Mouse (Mus musculus) left cerebral cortex, adult 11 months (tissue): ENCODE measurements around the gene Mrpl42.
"Not testable (repeated sequence)": the region's sequence is repeated elsewhere in the genome, so short reads cannot be mapped to it uniquely, and the experiment has no call there.

Experiments used
- DNase-seq: peaks from one replicate; pipeline ENCODE4 v3.0.0; 2022; ENCODE audit warnings: low spot score

Gene Mrpl42

DNA sequence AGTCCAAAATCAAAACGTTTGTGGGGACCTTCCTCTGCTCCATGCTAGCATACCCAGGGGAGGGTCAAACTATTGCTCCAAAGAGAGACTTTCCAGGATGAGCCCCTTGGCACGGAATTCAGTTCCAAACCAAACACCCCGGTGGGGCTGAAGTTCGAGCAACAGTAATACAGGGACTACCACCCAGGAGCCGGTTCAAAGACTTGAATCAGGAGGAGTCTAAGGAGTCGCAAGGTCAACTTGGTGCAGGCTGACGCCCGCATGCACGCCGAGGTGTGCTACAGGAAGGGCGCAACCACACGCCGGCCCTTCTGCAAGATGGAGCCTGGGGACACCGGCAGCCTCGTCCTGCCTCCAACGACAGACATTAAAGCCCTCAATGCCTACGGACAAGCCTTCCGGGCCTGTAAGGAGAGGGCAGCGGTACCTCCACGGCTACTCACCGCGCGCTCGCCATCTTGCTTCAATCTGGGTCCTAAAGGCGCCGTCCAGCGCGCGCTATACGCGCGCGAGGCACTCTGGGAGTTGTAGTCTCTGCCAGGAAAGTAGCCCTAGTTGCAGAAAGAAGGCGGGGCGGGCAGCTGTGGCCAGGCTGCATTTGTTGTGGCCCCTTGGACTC, at the start of gene Mrpl42:
Gene Mrpl42, minus strand, starts transcription at position 478 of the 619 bp plus-strand sequence.
- DNase-seq, result peak; percentile 74

DNA sequence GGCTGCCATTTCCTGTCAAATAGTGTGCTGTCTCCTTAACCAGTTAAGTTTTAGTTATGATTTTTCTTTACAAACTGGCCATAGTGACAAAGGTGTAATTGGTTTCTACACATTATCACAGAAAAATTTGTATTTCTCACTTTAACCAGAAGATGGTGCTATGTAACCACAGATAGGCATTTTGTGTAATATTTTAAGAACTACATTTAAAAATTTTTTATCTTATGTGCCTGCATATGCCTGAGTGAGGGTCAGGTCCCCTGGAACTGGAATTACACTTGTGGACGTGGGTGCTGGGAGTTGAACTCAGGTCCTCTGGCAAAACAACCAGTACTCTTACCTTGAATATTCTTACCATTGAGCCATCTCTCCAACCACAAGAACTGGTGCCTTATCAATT, 48.8 kb upstream of the Mrpl42 start:
- no peak for DNase-seq

DNA sequence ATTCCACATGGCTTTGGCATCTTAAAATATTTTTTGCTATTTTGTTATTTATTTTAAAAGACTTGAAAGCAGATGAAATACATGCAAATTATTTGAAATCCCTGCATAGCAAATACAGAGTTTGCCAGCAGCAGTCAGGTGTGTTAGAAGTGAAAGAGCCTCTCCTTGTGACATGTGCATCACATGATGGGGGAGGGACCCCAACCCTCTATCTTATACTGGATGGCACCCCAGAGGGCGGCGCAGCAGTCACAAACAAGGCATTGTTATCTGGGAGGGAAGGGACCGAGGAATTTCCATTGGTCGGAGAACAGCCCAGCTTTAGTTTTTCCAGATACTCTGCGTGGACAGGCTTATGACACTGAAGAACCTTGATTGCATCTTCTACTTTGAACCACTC, 47.3 kb upstream of the Mrpl42 start:
- not testable (repeated sequence) for DNase-seq

DNA sequence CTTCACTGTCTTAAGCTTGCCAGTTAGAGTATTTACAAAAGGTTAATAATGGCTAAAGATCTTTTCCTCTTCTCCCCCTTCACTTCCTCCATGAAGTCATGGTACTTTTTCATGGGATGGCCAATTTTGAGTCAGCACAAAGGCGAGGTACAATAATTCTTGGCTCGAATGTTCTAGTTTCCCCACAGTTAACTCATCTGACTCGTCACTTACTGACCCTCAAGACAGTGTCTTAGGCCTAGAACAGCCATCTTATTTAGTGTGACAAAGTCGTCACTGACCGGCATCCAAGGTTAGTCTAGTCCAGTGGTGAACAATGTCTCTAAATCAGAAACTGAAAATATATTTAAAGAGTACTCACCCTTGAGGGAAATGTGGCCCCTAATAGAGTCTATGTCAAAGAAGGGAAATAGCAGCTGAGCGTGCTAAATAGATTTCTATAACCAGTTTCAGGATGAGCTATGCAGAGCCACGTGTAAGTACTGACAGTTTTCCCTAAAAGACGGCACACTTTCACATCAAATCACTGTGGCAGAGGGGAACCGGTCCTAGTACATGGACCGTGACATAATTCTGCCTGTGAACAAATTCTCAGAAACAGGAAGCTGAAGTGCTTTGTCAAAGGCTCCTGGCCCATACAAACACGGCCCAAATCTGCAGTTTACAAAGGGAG, 46.5 kb upstream of the Mrpl42 start:
- DNase-seq, result no peak

DNA sequence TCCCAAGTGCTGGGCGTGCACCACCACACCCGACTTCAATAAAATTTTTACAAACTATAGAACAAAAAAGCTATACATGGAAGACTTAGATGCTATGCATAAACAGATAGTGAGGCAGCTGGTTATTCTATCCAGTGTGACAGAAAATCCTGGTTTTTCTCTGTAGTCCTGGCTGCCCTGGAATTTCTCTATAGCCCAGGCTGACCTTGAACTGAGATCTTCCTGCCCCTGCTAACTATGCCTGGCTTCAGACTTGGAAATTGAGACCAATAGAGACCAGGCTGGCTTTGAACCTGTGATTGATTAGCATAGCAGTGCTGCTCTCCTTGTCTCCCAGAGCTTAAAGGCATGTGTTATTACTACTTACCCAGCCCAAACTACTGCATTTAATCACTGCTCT, 44.4 kb upstream of the Mrpl42 start:
- no peak for DNase-seq

DNA sequence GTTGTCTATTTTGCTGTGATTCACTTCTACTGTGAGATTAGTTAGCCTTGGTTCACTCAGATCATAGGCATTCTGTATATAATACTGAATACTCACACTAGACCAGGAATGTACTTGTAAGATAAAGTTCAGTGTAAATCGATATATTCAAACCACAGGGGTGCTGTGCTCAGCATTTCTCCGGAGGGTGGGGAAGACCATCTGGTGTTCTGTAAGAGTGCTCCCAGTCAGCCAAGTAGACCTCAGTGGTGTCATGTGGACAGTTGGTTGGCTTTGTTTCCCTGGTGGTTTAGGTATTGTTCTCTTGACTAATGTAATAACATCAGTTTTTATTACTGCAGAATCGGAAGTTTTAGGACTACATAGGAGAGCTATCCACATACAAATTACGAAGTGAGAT, 43.3 kb upstream of the Mrpl42 start:
- DNase-seq, result no peak

DNA sequence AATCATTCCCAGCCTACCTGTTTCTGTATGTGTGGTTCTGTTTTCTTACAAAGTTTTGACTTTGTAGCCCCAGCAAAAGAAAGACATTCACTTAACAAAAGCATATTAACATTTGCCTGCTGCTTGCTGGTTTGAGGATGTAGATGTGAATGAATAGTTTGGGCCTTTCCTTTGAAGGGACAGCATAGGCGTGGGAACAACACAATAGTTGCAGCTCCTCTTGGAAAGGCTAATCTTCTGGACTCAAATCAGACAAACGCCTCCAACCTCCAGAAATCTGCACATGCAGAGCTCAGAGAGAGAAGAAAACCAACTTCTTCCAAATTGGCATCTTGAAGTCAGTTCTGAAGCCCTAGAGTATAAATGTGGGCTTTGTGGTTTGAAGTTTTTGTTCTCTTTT, 42.9 kb upstream of the Mrpl42 start:
- DNase-seq, result no peak

DNA sequence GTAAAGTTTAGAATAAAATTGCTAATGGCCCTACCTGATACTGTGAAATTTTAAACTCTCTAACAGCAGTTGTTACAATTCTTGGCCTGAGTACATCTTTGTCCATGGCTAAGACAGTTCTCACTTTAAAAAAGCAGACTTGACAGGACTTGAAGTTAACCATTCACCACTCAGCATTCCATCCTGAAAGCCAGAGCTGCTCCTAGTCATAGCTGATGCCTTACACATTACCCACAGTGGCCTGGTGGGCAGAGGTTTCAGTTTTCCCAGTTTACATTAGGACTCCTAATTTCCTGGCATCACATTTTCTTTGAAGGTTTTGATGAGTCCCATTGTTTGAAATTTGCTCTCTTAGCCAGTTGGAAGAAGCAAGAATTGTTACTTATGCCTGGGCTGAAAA, 42.3 kb upstream of the Mrpl42 start:
- DNase-seq, result no peak

DNA sequence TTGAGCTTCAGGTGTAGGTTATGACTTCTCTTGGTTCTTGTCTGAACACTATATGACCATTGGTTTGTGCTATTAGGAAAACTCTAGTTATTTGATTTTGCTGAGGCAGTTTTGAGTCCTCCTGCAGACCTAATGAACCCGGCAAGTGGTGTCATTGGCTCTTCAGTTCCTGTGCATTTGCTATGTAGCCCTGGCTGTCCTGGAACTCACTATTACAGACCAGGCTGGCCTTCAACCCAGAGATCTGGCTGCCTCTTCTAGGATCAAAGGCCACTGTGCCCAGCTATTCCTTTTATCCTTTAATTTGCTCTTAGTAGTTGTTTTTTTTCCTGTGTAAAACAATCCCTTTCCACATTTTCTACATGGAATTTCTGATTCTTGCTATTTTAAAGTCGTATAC, 41.6 kb upstream of the Mrpl42 start:
- no peak for DNase-seq

DNA sequence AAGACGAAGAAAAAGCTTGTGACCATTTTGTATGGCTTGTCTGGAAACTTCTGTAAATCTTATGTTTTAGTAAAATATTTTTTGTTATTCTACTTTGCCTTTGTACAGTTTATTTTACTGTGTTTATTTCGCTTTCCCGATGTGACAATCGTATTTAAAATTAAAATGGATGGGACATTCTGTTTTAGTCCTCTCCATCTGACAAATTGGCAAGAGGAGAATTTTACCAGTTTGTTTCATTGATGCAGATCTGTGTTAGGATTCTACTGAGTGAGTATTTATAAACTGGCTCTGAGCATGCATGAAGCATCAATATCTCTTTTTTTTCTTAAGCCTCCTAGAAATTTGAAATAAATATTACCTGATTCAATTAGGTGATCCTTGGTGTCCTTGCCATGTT, 41.2 kb upstream of the Mrpl42 start:
- DNase-seq, result no peak

DNA sequence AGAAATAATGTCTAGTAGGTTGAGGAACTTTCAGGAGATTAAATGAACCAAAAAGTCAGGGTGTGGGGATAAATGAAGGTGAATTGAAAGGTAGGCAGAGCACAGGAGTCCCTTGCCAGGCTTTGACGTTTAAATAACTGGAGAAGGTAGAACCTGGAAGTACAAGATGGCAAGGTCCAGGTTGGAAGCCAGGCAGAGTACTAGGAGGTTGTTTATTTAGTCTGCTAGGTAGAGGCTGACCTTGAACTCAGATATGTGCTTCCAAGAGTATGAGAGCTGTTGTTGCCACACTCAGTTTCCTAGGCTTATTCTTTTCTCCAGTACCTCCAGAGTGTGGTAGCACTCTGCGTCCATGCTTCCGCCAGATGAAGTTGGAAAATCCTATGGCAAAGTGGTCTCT, 38.1 kb upstream of the Mrpl42 start:
- no peak for DNase-seq

DNA sequence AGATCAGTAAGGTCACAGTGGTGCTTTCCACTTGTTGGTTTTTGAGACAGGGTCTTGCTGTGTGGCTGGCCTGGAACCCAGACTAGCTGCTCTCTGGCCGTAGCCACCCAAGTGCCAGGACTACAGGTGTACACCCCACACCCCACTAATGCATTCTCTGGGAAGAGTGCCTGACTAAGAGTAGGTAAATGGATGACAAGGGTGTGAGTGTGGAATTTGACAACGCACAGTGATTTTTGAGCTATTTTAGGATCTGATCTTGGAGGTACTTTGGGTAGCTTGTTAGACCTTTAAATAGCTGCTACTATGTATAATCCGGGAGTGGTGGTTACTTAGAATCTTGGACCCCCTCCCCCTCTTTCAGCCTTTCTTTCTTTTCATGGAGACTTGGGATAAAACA, 37.5 kb upstream of the Mrpl42 start:
- no peak for DNase-seq

DNA sequence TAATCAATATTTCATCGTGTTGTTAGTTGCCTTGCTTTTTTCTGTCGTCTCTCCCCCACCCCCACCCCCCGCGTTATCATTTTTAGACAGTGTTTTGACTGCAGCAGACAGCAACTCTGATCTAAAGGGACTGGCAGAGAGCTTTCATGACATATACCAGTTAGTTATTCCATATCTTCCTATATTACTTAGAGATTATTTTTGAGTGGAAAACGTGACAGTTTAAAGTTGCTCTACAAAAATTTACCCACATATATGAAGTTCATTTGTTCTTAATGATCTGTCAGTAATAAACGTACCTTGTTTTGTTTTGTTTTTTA, 34.4 kb upstream of the Mrpl42 start:
- no peak for DNase-seq

DNA sequence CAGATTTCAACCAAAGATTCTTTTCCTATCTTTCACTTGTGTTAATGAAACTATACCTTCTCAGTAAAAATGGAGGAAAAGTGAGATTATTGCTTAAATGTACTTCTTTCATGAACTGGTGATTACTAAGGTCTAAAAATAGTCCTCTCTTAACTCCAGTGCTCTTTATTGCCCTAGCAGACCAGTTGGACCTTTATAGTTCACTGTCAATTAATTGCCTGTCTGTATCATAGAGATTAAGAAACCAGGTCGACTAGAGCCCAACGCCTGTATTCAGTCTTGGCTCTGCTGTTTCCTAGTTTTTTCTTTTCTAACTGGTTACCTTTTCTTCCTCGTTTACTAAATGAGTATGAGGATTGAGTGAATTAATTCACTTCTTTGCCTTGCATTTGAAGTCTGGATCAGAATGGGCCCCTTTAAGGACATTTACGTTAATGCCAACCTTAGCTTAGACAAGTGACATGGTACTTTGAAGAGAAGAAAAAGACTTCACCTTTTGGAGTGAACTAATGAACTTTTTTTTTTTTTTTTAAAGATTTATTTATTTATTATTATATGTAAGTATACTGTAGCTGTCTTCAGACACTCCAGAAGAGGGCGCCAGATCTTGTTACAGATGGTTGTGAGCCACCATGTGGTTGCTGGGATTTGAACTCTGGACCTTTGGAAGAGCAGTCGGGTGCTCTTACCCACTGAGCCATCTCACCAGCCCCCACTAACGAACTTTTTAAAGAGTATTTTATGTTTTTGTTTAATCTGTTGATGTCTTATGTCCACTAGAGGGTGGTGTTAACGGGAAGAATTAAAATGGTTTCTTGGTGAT, 33.9 kb upstream of the Mrpl42 start:
- DNase-seq, result no peak

DNA sequence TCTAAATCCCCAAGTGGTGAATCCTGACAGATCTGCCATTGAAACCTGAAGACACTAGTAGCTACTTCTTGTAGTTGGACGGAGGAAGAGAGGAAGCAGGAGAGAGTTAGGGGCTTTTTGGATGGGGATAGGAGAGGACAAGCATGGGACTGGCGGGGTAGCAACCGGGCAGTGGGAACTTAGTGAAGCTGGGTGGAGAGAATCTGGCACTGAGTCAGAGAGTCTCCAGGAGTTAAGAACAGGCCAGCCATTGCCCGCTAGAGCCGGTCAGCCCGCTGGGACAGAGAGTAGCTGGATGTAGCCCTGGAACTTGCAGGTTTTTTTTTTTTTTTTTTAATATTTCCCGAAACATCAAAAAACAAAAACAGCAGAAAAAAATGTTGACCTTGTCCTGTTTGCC, 31.6 kb upstream of the Mrpl42 start:
- no peak for DNase-seq

DNA sequence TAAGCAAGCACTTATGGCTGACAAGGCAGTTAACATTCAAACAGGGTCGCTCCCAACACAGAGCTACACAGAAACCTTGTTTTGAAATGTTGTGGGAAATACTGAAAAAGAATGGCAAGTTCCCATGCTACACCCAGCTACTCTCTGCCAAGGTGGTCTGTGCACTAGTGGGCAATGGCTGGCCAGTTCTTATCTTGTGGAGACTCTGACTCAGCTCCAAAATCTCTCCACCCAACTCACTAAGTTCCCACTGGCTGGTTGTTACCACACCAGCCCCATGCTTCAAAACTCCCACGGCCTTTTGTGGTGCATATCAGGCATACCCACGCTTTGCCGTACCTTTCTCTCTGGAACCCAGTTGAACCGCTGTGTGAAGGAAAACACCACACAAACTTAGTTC, 31.2 kb upstream of the Mrpl42 start:
- no peak for DNase-seq

DNA sequence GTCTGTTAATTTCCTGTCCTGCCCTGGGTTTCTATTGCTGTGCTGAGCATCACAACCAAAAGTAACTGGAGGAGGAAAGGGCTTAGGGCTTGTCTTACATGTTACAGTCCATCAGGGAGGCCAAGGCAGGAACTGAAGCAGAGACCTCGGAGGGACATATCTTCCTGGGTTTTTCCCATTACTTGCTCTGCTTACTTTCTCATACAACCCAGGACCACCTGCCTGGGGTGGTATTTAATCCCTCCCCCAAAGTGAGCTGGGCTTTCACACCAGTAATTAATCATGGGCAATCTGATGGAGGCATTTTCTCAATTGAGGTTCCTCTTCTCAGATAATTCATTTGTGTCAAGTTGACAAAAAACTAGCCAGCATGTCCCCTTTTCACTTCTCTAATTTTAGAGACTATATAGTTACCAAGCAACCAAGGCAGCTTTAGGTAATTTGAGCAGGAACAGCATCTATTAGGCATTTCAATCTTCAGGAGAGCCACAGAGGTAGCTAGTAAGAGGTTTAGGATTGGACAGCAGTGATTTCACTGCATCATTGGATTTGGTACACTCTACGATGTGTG, 28.9 kb upstream of the Mrpl42 start:
- no peak for DNase-seq

DNA sequence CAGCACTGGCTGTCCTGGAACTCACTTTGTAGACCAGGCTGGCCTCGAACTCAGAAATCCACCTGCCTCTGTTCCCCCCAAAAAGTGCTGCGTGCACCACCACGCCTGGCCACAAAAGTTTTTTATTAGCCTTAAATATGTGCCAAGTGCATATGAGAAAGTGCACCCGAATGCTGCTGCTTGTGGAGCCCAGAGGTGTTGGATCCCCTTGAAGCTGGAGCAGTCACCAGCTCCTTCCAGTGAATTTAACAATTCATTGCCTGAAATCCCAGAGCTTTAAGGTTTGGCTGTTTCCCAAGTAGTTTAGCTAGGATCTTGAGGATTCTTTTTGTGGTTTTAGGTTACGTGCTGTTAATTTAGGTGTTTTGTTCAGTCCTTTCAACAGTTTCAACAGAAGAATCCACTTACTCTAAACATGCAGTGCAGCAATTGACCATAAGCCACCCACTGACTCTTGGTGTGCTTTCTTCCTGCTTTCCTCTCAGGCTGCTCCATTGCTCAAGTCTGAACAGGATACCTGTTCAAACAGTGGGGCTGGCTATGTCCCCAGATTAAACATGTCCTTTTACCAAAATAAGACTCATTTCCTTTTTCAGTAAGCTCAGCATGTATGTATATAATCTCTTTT, 24.9 kb upstream of the Mrpl42 start:
- no peak for DNase-seq

DNA sequence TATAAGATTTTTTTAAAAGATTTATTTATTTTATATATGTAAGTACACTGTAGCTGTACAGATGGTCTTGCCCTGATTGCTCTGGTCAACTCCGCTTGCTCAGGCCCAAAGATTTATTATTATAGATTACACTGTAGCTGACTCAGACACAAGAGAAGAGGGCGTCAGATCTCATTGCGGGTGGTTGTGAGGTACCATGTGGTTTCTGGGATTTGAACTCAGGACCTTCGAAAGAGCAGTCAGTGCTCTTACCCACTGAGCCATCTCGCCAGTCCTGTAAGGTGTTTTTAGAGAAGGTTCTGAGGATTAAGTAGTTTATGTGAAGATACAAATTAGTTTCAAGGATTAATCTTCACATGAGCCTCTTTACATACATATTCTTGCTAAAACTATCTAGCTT, 24.1 kb upstream of the Mrpl42 start:
- DNase-seq, result no peak

DNA sequence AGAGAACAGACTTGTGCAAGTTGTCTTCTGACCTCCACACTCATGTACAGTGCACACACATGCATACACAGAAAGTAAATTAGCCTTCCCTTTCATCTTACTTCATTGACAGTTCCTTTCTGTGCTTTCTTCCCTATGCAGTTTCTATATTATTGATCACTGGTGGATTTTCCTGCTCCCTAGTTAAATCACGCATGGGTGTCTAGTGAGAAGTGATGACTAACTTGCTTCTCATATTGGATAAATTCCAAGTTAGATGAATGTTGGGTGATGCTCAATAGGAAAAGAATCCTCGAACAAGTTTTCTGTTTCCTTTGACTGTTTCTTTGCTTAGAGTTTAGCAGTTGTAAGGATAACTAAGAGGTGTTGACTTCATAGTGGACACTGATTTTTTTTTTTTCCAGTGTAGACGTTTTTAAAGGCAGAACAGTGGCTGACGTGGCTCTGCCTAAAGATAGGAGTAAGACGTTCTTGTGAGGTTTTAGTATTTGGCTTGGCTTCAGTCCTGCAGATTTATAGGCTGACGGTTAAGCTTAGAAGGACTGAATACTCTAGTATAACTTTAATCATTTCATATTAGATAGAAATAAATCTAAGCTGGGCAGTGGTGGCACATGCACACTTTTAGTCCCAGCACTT, 23.4 kb upstream of the Mrpl42 start:
- DNase-seq, result no peak

DNA sequence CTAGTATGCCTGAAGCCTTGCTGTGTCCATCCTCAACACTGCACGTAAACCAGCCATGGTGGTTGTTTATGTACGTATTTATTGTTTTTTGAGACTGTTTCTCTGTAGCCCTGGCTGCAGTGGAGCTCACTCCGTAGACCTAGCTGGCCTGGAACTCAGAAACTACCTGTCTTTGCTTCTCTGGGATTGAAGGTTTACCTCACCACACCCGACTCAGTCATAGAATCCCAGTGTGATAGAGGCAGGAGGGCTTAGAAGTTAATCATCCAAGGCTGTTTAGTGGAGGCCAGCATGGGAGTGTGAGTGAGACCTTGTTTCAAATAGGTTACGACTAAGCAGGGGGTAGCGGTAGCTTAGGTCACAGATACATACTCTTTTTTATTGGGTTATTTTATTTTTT, 15.9 kb upstream of the Mrpl42 start:
- no peak for DNase-seq

DNA sequence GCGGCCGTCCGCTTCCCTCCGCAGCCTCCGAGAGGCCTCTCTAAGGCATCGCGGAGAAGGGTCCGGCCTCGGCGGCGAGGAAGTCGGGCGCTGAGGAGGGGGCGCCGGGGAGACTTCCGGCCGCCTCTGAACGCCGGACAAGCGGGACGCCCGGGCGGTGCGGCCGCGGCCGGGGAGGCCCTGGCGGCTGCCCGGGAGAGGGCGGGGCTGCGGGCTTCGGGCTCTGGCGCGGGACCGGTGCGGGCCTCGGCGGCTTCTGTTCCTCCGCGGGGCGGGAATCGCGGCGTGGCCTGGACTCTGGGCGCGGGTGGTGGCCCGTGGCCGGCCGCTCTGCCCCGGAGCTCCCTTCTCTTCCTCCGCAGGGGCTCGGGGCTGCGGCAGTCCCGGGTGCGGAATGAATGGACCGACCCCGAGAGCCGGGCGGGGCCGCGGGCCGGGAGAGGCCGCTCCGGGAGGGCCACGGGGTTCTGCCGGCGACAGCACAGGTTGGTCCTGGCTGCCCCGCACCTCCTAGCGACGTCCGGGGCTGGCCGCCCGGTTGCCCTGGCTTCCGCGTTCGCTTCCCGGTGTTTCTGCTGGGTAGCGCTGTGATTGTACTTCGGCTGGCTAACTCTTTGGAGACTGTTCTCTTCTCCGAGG, 13.7 kb upstream of the Mrpl42 start:
- no peak for DNase-seq
